Mouse (Mus musculus): ENCODE results near the gene Tsku. TPM values are rescaled to one million over a fixed set of nuclear protein-coding genes. Genes with fewer than 3 reads are reported as not detected.

Gene Tsku
- total RNA-seq, 4 experiments from 2014 or later, result 2.4 to 4.2 (median 2.9) TPM

Other genes starting within 250 kb of the Tsku start
- gene Myo7a, start 241.8 kb downstream of the Tsku start, total RNA-seq (2022), result 10 to 100 TPM; 11.1 to 15.8 (median 14.0) TPM
- gene Omp, start 215.8 kb downstream of the Tsku start, total RNA-seq (2022), result 1 to 10 TPM in 1 of 4 experiments, under 1 TPM in 3; 0.55 to 1.4 (median 0.73) TPM
- gene Capn5, start 183.1 kb downstream of the Tsku start, total RNA-seq (2022), result 10 to 100 TPM; 30.8 to 35.2 (median 31.7) TPM
- gene B3gnt6, start 161.8 kb downstream of the Tsku start, total RNA-seq (2022), result under 1 TPM; 0.15 to 0.41 (median 0.28) TPM
- 10 to 100 TPM; 25.1 to 27.2 (median 25.5) TPM for gene Acer3, start 40.1 kb downstream of the Tsku start, total RNA-seq (2022)
- gene Gucy2d, start 79.1 kb upstream of the Tsku start, total RNA-seq (2022), result under 1 TPM in 2 of 4 experiments, not detected in 2; 0.38 to 0.39 TPM
- gene Lrrc32, start 128.0 kb upstream of the Tsku start, total RNA-seq (2022), result 1 to 10 TPM; 4.1 to 6.4 (median 4.7) TPM

All from left cerebral cortex, adult 8-10 months (tissue).